Comparison of ENCODE assay signal across 8 mouse cellular contexts in genomic region chr11:61091642-61092262, GRCm38 (mm10). TPM values are rescaled to one million over a fixed set of nuclear protein-coding genes. Genes with fewer than 3 reads are reported as not detected.
DNase-seq lines count a peak whose midpoint lies in the region; ATAC-seq and TF ChIP-seq lines count a peak whose summit lies in the region.

No protein-coding gene starts in this region.

- H3K36me3 ChIP-seq in forebrain, embryonic 10.5 days (replicated peaks) = no peaks in the 10 kb centered on the region
- H3K36me3 ChIP-seq in forebrain, embryonic 13.5 days (ENCODE audit: poor library complexity, severe bottlenecking) = no peaks in the 10 kb centered on the region
- no peaks in the 10 kb centered on the region for H3K36me3 ChIP-seq in ES-Bruce4 (ENCODE audit: control insufficient read depth, insufficient read depth, low read length, poor library complexity, severe bottlenecking)

- peaks cover 10% of the 10 kb centered on the region for H3K4me1 ChIP-seq in forebrain, embryonic 10.5 days
- no peaks in the 10 kb centered on the region for H3K4me1 ChIP-seq in forebrain, embryonic 13.5 days
- no peaks in the 10 kb centered on the region for H3K4me1 ChIP-seq in ES-Bruce4 (ENCODE audit: control insufficient read depth, insufficient read depth, low read length)
- H3K4me1 ChIP-seq in cerebellum, adult 2 months (ENCODE audit: control insufficient read depth, insufficient read depth, low read length) = peaks cover 17% of the 10 kb centered on the region

- no peak for TF ChIP-seq EP300 in ES-Bruce4 (IDR thresholded peaks at IDR 0.05; ENCODE audit: insufficient read depth, low read depth, low read length)

- peak; percentile 61 for TF ChIP-seq CTCF in ES-Bruce4 (IDR thresholded peaks at IDR 0.05; ENCODE audit: low read depth, low read length)
- TF ChIP-seq CTCF in cerebellum, adult 2 months (IDR thresholded peaks at IDR 0.05; ENCODE audit: borderline replicate concordance, insufficient read depth, low read depth, low read length) = peak; percentile 83

- no peaks in the 10 kb centered on the region for H3K27me3 ChIP-seq in forebrain, embryonic 10.5 days (ENCODE audit: poor library complexity, severe bottlenecking)
- H3K27me3 ChIP-seq in forebrain, embryonic 13.5 days = no peaks in the 10 kb centered on the region
- H3K27me3 ChIP-seq in ES-Bruce4 (ENCODE audit: control insufficient read depth, insufficient read depth, low read length, poor library complexity, severe bottlenecking) = no peaks in the 10 kb centered on the region; the same call in none of the 2 replicates
- no peaks in the 10 kb centered on the region for H3K27me3 ChIP-seq in cerebellum, adult 2 months (ENCODE audit: control insufficient read depth, insufficient read depth, low read length)

- no peak for ATAC-seq in forebrain, embryonic 13.5 days

- H3K4me3 ChIP-seq in forebrain, embryonic 10.5 days = no peak overlapping the region
- H3K4me3 ChIP-seq in forebrain, embryonic 13.5 days = no peak overlapping the region
- no peak overlapping the region for H3K4me3 ChIP-seq in ES-Bruce4 (ENCODE audit: low read depth, low read length)
- no peak overlapping the region for H3K4me3 ChIP-seq in cerebellum, adult 2 months (replicated peaks; ENCODE audit: insufficient read depth, low read depth, low read length)

- no peak overlapping the region for H3K27ac ChIP-seq in forebrain, embryonic 10.5 days
- no peak overlapping the region for H3K27ac ChIP-seq in forebrain, embryonic 13.5 days
- H3K27ac ChIP-seq in ES-Bruce4 (ENCODE audit: insufficient read depth, low read length) = no peak overlapping the region
- H3K27ac ChIP-seq in cerebellum, adult 2 months (ENCODE audit: insufficient read depth, low read length) = no peak overlapping the region

- no peaks in the 10 kb centered on the region; the same call in 1 of the 2 replicates for H3K9me3 ChIP-seq in forebrain, embryonic 10.5 days
- H3K9me3 ChIP-seq in forebrain, embryonic 13.5 days (replicated peaks) = no peaks in the 10 kb centered on the region
- no peaks in the 10 kb centered on the region for H3K9me3 ChIP-seq in ES-Bruce4 (replicated peaks; ENCODE audit: control insufficient read depth, insufficient read depth, low read length, poor library complexity, severe bottlenecking)

- no peak overlapping the region for H3K9ac ChIP-seq in forebrain, embryonic 13.5 days
- H3K9ac ChIP-seq in ES-Bruce4 (ENCODE audit: low read depth, poor library complexity, severe bottlenecking) = no peak overlapping the region

- H3K4me2 ChIP-seq in forebrain, embryonic 13.5 days = no peak overlapping the region

- DNase-seq in forebrain, embryonic 10.5 days (ENCODE audit: extremely low spot score, low spot score) = peak; percentile 66
- DNase-seq in cerebellum, adult 2 months = peak; percentile 75 to 84
- DNase-seq in frontal cortex, postnatal 25 days (ENCODE audit: low spot score in 2 of 2) = peak; percentile 59 to 79
- DNase-seq in kidney, postnatal 4 days = peak; percentile 89
- DNase-seq in lung, postnatal 14 days = peak; percentile 80
- DNase-seq in right cerebral cortex, postnatal 14 days = peak; percentile 87

- no peak for TF ChIP-seq POLR2A in ES-Bruce4 (IDR thresholded peaks at IDR 0.05; ENCODE audit: insufficient read depth, low read length)
- TF ChIP-seq POLR2A in cerebellum, adult 2 months (IDR thresholded peaks at IDR 0.05; ENCODE audit: borderline replicate concordance, insufficient read depth, low read length) = no peak

- 16% methylated on average over 7 of the region's 7 CpGs for WGBS in forebrain, embryonic 10.5 days
- 12% methylated on average over 7 of the region's 7 CpGs for WGBS in forebrain, embryonic 13.5 days
- WGBS in cerebellum, adult 2 months = 16% methylated on average over 7 of the region's 7 CpGs

RNA-seq across cellular contexts. Expression of gene Tnfrsf13b, which starts 34.8 kb away (rescaled TPM):
- 0.63 and 1.3 TPM in 2 replicates for polyA plus RNA-seq in forebrain, embryonic 10.5 days (2016; fragmentation: Nextera tagmentation; extraction: Ambion mirVana)
- 0.48 and 0.63 TPM in 2 replicates for polyA plus RNA-seq in forebrain, embryonic 13.5 days (2015; fragmentation: Nextera tagmentation; extraction: Ambion mirVana)
- not detected in 2 replicates for polyA plus RNA-seq in ES-Bruce4 (2011; ENCODE audit: insufficient read depth, insufficient read length, low read depth, missing spikeins)
- polyA plus RNA-seq in cerebellum, adult 2 months (2012; rRNA removed) = 1.4 TPM in 2 replicates
